Mouse (Mus musculus) heart, embryonic 10.5 days (tissue): ENCODE data around the gene Smarcd1. TPM values are rescaled to one million over a fixed set of nuclear protein-coding genes. Genes with fewer than 3 reads are reported as not detected.
A peak's percentile ranks its signal among the peaks of the same experiment; 100 is the strongest.
"Not testable (repeated sequence)": the region's sequence is repeated elsewhere in the genome, so short reads cannot be mapped to it uniquely, and the experiment has no call there.

Experiments
- DNase-seq: peaks from one replicate; pipeline ENCODE4 v3.0.0-alpha.2; 2017; ENCODE audit warnings: low spot score
- H3K27ac ChIP-seq: fragments of 300-500 bp; sonication (generic); 2 replicates; pipeline ENCODE4 v1.5.1; 2016; ENCODE audit warnings: mild to moderate bottlenecking
- H3K27me3 ChIP-seq: fragments of 300-500 bp; sonication (generic); 2 replicates; pipeline ENCODE4 v1.6.1; 2016; ENCODE audit warnings: mild to moderate bottlenecking; ENCODE audit not compliant: poor library complexity, insufficient read depth, severe bottlenecking
- H3K36me3 ChIP-seq: fragments of 300-500 bp; sonication (generic); 2 replicates; pipeline ENCODE4 v1.6.1; 2016; ENCODE audit warnings: mild to moderate bottlenecking, moderate library complexity
- H3K4me1 ChIP-seq: fragments of 300-500 bp; sonication (generic); 2 replicates; pipeline ENCODE4 v1.6.1; 2016; ENCODE audit warnings: mild to moderate bottlenecking
- H3K4me3 ChIP-seq: fragments of 300-500 bp; sonication (generic); 2 replicates; pipeline ENCODE4 v1.5.1; 2016; ENCODE audit warnings: mild to moderate bottlenecking, moderate library complexity
- H3K9me3 ChIP-seq: fragments of 300-500 bp; sonication (generic); 2 replicates; pipeline ENCODE4 v1.6.1; 2016; ENCODE audit warnings: mild to moderate bottlenecking, moderate library complexity
- WGBS: fragments of 180-500 bp; shearing (Covaris S2); methylation state at CpG from one replicate; pipeline ENCODE4 v1.1.7; 2016; 5-methylcytosine and 5-hydroxymethylcytosine counted together
- polyA plus RNA-seq: library from polyadenylated mRNA; unstranded; fragments of >200 nt; fragmentation: Nextera tagmentation; extraction: Ambion mirVana; gene quantifications from 2 replicates; pipeline ENCODE4 v1.2.1, GENCODE M21; 2016

The Smarcd1 gene
- polyA plus RNA-seq, 1 experiment from 2014 or later = 45.5 TPM

- 0 out of 2 replicates have a peak overlapping the region, but pooled peaks have one; percentile 19 for H3K27ac ChIP-seq
- no peak for DNase-seq
- WGBS = 77% methylated on average over 25 of the region's 25 CpGs
- H3K9me3 ChIP-seq = no peaks in the 10 kb centered on the region
- H3K27me3 ChIP-seq = 0 out of 2 replicates have a peak, but pooled peaks cover 7% of the 10 kb centered on the region
- H3K4me3 ChIP-seq = no peak overlapping the region
- H3K36me3 ChIP-seq = peaks cover 39% of the 10 kb centered on the region
- H3K4me1 ChIP-seq = peaks cover 50% of the 10 kb centered on the region
Measured at GRCm38 (mm10) chr15:99721921-99722743, 20.2 kb downstream of the Smarcd1 start.

DNA sequence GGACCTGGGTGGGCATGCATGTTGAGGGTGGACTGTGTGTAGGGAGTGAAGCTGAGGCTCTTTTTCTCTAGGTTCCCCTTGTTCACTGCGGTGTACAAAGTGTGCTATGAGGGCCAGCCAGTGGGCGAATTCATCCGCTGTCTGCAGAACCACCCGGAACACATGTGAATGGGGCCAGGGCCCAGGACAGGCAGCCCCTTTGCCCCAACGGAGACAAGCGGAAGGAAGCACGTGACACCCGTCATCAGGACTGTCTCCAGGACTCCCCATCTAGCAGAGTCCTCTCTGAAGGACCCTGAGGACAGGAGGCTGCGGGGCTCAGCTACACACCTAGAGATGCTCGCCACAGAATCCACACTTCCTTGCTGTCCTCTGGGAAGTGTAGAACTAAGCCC lies 21.2 kb downstream of the Smarcd1 start:
- peaks cover 41% of the 10 kb centered on the region for H3K36me3 ChIP-seq
- H3K27ac ChIP-seq = peak overlapping the region; percentile 97
- H3K9me3 ChIP-seq = no peaks in the 10 kb centered on the region
- H3K4me3 ChIP-seq = peak overlapping the region; percentile 91
- no peak for DNase-seq
- no peaks in the 10 kb centered on the region for H3K27me3 ChIP-seq
- 47% methylated on average over 10 of the region's 10 CpGs for WGBS
- peaks cover 43% of the 10 kb centered on the region for H3K4me1 ChIP-seq

DNA sequence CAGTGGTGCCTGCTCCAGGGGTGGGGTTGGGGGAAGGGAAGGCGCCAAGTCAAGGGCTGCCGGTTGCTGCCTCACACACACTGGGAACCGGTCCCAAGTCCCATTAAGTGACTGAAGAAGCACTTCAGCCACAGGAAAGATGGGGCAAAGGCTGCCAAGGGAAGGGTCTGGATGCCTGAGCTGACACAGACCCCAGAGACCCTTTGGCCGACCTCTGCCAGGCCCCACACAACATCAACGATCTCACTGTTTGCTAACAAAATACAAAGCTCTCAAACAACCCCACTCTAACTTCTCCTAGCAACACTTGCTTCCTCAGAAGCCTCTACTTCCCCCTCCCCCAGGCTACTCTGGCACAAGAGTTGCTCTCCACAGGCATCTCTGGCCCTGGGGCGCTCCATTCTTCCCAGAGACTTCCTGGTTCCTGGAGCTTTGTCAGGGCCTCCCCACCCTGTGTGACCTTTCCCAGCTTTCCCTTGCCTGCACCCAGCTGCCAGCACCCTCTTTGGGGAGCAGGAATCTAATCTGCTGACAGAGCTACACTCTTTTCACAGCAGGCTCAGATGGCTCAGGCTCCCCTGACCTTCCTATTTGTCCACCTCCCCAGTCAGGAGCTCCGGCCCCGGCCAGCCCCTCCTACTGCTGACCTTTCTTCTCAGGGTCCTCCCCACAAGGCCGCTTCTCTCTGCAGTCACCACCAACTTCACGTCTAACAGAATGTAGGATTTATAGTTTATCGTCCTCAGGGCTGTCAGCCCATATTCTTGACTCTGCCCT lies 21.8 kb downstream of the Smarcd1 start:
- 14% methylated on average over 11 of the region's 11 CpGs for WGBS
- peak overlapping the region; percentile 91 for H3K4me3 ChIP-seq
- no peaks in the 10 kb centered on the region for H3K9me3 ChIP-seq
- peaks cover 43% of the 10 kb centered on the region for H3K4me1 ChIP-seq
- H3K27me3 ChIP-seq = no peaks in the 10 kb centered on the region
- no peak for DNase-seq
- H3K36me3 ChIP-seq = peaks cover 41% of the 10 kb centered on the region
- H3K27ac ChIP-seq = peak overlapping the region; percentile 97

- Histone ChIP-seq H3K36me3 (peaks cover 43% of the 10 kb centered on the region), H3K9me3 (no peaks in the 10 kb centered on the region)
- WGBS = 7% methylated on average over 16 of the region's 16 CpGs
Measured at GRCm38 (mm10) chr15:99724292-99725021, 22.5 kb downstream of the Smarcd1 start.

DNA sequence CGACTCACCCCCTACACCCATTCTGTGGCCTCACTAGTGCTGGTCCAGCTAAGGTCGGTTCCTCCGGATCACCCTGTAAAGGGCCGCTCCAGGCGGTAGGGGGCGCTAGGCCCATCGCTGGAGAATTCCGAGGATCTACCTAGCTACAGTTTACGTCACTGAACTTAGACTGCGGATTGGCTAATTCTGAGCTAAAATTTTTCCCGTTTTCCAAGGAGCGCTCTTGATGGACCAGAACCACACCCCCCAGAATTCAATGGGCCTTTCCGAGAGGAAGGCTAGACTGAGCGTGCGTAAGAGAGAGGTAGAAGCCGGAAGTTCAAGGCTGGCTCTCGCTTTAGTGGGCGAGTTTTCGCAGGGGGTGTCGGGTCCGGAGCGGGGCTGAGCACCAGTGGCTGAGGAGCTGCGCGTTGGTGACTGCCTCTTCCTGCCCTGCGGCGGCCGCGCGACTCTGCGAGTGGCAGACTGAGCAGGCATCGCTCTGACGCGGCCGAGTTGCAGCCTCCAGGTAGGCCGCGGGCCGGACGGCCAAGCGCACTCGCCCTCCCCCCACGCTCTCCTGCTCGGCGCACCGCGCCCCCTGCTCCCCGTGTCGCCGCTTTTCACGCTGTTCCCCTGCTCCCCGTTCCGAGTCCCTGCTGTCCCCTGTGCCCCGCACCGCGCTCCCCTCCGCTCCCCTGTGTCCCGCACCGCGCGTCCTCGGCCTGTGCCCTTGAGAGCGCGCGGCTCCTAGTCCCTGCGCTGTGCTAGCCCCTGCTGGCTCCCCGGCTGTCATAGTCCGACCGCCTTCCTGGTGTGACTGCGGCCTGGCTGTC lies 23.6 kb downstream of the Smarcd1 start, which contains the start of gene Cox14:
Gene Cox14 (plus strand): TSS at position 278 of the 815 bp plus-strand sequence.
- WGBS = under 1% methylated on average over 68 of the region's 68 CpGs
- H3K36me3 ChIP-seq = peaks cover 37% of the 10 kb centered on the region
- peak; percentile 98 for DNase-seq

More at GRCm38 (mm10) chr15:99724292-99725021, 22.5 kb downstream of the Smarcd1 start:
- H3K4me1 ChIP-seq = peaks cover 43% of the 10 kb centered on the region
- H3K4me3 ChIP-seq = peak overlapping the region; percentile 91
- H3K27me3 ChIP-seq = no peaks in the 10 kb centered on the region
- DNase-seq = peak; percentile 92
- H3K27ac ChIP-seq = peak overlapping the region; percentile 97

GRCm38 (mm10) chr15:99726549-99726948 lies 24.6 kb downstream of the Smarcd1 start:
- H3K27me3 ChIP-seq = no peaks in the 10 kb centered on the region
- peak overlapping the region; percentile 97; the same call in 1 of the 2 replicates for H3K27ac ChIP-seq
- H3K4me3 ChIP-seq = peak overlapping the region; percentile 91
- peaks cover 32% of the 10 kb centered on the region for H3K36me3 ChIP-seq
- H3K4me1 ChIP-seq = peaks cover 43% of the 10 kb centered on the region
- DNase-seq = no peak
- WGBS = 64% methylated on average over 2 of the region's 2 CpGs
- H3K9me3 ChIP-seq = no peaks in the 10 kb centered on the region

More for the DNA sequence above, 23.6 kb downstream of the Smarcd1 start, which contains the start of gene Cox14:
- H3K4me1 ChIP-seq = peaks cover 43% of the 10 kb centered on the region
- no peaks in the 10 kb centered on the region for H3K9me3 ChIP-seq
- peak within 1 kb of the TSS; percentile 97 for H3K27ac ChIP-seq
- no peaks in the 10 kb centered on the region for H3K27me3 ChIP-seq
- H3K4me3 ChIP-seq = peak within 1 kb of the TSS; percentile 91

- Histone ChIP-seq H3K4me1 (peaks cover 39% of the 10 kb centered on the region), H3K36me3 (peaks cover 37% of the 10 kb centered on the region)
- not testable (repeated sequence) for H3K4me3 ChIP-seq, DNase-seq, H3K9me3 ChIP-seq, H3K27me3 ChIP-seq, H3K27ac ChIP-seq
- 94% methylated on average over 5 of the region's 5 CpGs for WGBS
Measured at GRCm38 (mm10) chr15:99727039-99727438, 25.1 kb downstream of the Smarcd1 start.

DNA sequence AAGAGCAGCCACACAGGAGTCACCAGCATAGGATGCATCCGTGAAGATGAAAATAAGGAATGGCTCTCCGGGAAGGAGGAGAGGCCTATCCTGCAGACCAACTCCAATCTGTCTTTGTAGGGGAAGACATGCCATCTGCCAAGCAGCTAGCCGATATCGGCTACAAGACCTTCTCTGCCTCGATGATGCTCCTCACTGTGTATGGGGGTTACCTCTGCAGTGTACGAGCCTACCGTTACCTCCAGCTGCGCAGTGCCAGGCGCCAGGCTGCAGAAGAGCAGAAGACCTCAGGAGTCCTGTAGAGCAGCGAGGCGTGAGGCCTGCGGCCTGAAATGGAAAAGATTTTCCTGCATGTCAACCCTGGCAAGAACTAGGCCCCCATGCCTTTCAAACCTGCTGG lies 25.6 kb downstream of the Smarcd1 start:
- 97% methylated on average over 12 of the region's 12 CpGs for WGBS
- no peaks in the 10 kb centered on the region for H3K9me3 ChIP-seq
- peaks cover 36% of the 10 kb centered on the region for H3K36me3 ChIP-seq
- peaks cover 34% of the 10 kb centered on the region for H3K4me1 ChIP-seq
- no peaks in the 10 kb centered on the region for H3K27me3 ChIP-seq
- no peak for DNase-seq
- no peak overlapping the region for H3K27ac ChIP-seq
- H3K4me3 ChIP-seq = no peak overlapping the region

- WGBS = 94% methylated on average over 5 of the region's 5 CpGs
- no peaks in the 10 kb centered on the region for H3K9me3 ChIP-seq
- H3K27ac ChIP-seq = no peak overlapping the region
- H3K27me3 ChIP-seq = no peaks in the 10 kb centered on the region
- no peak for DNase-seq
- H3K4me1 ChIP-seq = peaks cover 28% of the 10 kb centered on the region
- peaks cover 42% of the 10 kb centered on the region for H3K36me3 ChIP-seq
- H3K4me3 ChIP-seq = no peak overlapping the region
Measured at GRCm38 (mm10) chr15:99728211-99728610, 26.3 kb downstream of the Smarcd1 start.

GRCm38 (mm10) chr15:99729056-99729783 lies 27.3 kb downstream of the Smarcd1 start:
- Histone ChIP-seq H3K27ac (no peak overlapping the region), H3K36me3 (peaks cover 45% of the 10 kb centered on the region), H3K9me3 (no peaks in the 10 kb centered on the region), H3K4me3 (no peak overlapping the region), H3K27me3 (no peaks in the 10 kb centered on the region), H3K4me1 (peaks cover 18% of the 10 kb centered on the region)
- 95% methylated on average over 4 of the region's 4 CpGs for WGBS
- DNase-seq = no peak

DNA sequence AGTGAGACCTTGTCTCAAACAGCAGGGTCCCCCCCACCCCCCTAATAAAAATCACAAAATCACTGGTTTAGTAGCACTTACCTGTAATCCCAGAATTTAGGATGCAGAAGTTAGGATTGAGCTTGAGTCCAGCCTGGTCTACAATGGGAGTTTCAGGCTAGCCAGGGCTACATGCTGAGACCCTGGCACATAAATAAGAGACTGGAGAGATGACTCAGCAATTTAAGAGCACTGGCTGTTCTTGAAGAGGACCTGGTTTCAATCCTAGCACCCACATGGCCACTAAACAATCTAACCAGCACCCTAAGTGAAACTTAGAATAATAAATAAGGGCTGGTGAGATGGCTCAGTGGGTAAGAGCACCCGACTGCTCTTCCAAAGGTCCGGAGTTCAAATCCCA lies 29.2 kb downstream of the Smarcd1 start:
- Histone ChIP-seq H3K36me3 (peaks cover 59% of the 10 kb centered on the region), H3K4me3 (no peak overlapping the region), H3K27ac (no peak overlapping the region), H3K4me1 (peaks cover 4% of the 10 kb centered on the region), H3K27me3 (no peaks in the 10 kb centered on the region), H3K9me3 (no peaks in the 10 kb centered on the region)
- DNase-seq = no peak
- 97% methylated on average over 2 of the region's 2 CpGs for WGBS
